Mouse (Mus musculus) hindbrain, embryonic 15.5 days (tissue): ENCODE measurements around the gene Syk. TPM values are rescaled to one million over a fixed set of nuclear protein-coding genes. Genes with fewer than 3 reads are reported as not detected.
A peak's percentile ranks its signal among the peaks of the same experiment; 100 is the strongest.

ENCODE experiments used
- ATAC-seq: fragments of 200-750 bp; cut with Nextera tagmentation; 2 replicates; pipeline ENCODE4 v1.8.0; 2017; ENCODE audit warnings: low read depth, moderate number of reproducible peaks, moderate TSS enrichment; ENCODE audit not compliant: low FRiP score
- H3K27ac ChIP-seq: fragments of 300-500 bp; sonication (generic); replicated peaks from 2 replicates; pipeline ENCODE4 v1.5.1; 2015; ENCODE audit warnings: mild to moderate bottlenecking, inconsistent platforms
- H3K27me3 ChIP-seq: fragments of 300-500 bp; sonication (generic); 2 replicates; pipeline ENCODE4 v1.6.1; 2015; ENCODE audit warnings: control low read depth, inconsistent platforms
- H3K36me3 ChIP-seq: fragments of 300-500 bp; sonication (generic); 2 replicates; pipeline ENCODE4 v1.6.1; 2015; ENCODE audit warnings: control low read depth, inconsistent platforms
- H3K4me1 ChIP-seq: fragments of 300-500 bp; sonication (generic); replicated peaks from 2 replicates; pipeline ENCODE4 v1.6.1; 2015; ENCODE audit warnings: control low read depth, inconsistent platforms
- H3K4me2 ChIP-seq: fragments of 300-500 bp; sonication (generic); 2 replicates; pipeline ENCODE4 v1.6.1; 2015; ENCODE audit warnings: moderate library complexity, mild to moderate bottlenecking, inconsistent platforms
- H3K4me3 ChIP-seq: fragments of 300-500 bp; sonication (generic); 2 replicates; pipeline ENCODE4 v1.5.1; 2015; ENCODE audit warnings: mild to moderate bottlenecking, inconsistent platforms
- H3K9ac ChIP-seq: fragments of 300-500 bp; sonication (generic); 2 replicates; pipeline ENCODE4 v1.6.1; 2015; ENCODE audit warnings: inconsistent platforms
- H3K9me3 ChIP-seq: fragments of 300-500 bp; sonication (generic); 2 replicates; pipeline ENCODE4 v1.6.1; 2016; ENCODE audit warnings: control low read depth, inconsistent platforms
- WGBS: fragments of 180-500 bp; shearing (Covaris S2); methylation state at CpG from one replicate; pipeline ENCODE4 v1.1.7; 2015; 5-methylcytosine and 5-hydroxymethylcytosine counted together
- polyA plus RNA-seq: library from polyadenylated mRNA; unstranded; fragments of >200 nt; fragmentation: Nextera tagmentation; extraction: Ambion mirVana; gene quantifications from 2 replicates; pipeline ENCODE4 v1.2.1, GENCODE M21; 2015

Gene Syk
- polyA plus RNA-seq, 1 experiment from 2014 or later, result 1.4 TPM

DNA sequence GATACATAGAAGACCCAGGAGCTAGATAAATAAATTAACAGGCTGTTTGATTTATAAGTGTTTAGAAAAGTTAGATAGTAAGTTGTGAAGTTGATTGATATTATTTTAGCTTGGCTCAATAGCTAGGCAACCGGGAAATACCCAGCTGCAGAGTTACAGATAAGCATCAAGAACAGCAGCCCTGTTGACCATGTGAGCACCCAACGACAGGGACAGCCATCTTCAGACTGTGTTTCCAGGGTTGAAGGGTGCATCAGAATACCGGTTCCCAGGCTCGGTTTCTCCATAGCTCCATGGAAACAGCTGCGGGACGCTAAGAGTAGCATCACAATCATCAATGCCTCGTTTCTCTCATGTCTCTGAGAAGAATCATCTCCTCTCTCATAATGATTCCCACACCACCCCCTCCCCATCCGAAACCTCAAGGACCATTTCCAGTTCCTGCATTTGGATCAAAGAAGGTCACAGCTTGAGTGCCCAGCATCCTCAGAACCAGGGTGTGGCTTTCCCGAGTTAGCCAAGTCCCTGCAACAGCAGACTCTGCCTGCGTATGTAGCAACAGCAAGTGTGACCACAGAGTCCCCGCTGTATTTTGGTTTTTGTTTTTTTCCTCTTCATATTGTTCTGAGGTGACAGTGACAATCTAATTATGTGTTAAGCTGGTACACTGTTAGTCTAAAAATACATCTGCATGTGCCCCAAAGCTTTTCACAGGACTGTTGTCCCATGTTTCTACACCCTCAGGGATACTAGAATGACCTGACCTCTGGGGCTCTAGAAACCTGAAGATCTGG is 11.2 kb upstream of the Syk start:
- WGBS, result 79% methylated on average over 11 of the region's 11 CpGs
- Histone ChIP-seq H3K4me2 (no peak overlapping the region), H3K9me3 (no peaks in the 10 kb centered on the region), H3K36me3 (no peaks in the 10 kb centered on the region), H3K27ac (no peak overlapping the region), H3K9ac (no peak overlapping the region), H3K4me3 (no peak overlapping the region), H3K27me3 (0 out of 2 replicates have a peak, but pooled peaks cover 2% of the 10 kb centered on the region), H3K4me1 (peaks cover 9% of the 10 kb centered on the region)
- ATAC-seq, result no peak

DNA sequence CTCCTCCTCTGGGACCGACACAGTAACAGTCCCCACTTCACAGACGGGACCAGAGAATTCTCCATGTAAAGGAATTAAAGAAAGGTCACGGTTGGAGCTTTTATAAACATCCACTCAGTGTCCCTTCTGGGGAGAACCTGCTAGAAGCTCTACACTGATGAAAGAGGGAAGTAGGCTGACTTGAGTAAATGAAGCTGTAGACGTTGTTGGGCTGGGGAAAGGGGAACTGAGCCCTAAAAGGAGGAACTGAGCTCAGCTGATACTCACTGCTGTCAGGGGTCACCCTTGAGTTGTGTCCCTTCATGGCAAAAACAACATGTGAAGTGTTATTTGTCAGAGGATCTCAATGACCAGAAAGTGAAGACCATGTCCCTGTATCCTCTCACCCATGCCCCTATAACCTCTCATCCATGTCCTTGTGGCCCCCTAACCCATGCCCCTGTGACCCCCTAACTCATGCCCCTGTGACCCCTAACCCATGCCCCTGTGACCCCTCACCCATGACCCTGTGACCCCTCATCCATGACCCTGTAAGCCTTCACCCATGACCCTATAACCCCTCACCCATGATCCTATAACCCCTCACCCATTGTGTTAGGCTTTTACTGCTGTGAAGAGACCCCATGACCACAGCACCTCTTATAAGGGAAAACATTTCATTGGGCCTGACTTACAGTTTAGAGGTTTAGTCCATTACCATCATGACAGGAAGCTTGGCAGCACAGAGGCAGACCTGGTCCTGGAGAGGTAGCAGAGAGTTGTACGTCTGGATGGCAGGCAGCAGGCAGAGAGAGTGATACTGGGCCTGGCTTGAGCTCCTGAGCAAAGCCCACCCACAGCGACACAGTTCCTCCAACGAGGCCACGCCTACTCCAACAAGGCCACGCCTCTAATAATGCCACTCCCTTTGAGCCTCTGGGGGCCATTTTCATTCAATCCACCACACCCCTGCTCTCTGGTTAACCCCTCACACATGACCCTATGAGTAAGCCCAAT is 10.2 kb upstream of the Syk start:
- Histone ChIP-seq H3K4me3 (no peak overlapping the region), H3K4me1 (peaks cover 9% of the 10 kb centered on the region), H3K9me3 (no peaks in the 10 kb centered on the region), H3K9ac (no peak overlapping the region), H3K4me2 (no peak overlapping the region), H3K36me3 (no peaks in the 10 kb centered on the region), H3K27me3 (0 out of 2 replicates have a peak, but pooled peaks cover 2% of the 10 kb centered on the region), H3K27ac (no peak overlapping the region)
- no peak for ATAC-seq
- WGBS, result 79% methylated on average over 9 of the region's 9 CpGs

DNA sequence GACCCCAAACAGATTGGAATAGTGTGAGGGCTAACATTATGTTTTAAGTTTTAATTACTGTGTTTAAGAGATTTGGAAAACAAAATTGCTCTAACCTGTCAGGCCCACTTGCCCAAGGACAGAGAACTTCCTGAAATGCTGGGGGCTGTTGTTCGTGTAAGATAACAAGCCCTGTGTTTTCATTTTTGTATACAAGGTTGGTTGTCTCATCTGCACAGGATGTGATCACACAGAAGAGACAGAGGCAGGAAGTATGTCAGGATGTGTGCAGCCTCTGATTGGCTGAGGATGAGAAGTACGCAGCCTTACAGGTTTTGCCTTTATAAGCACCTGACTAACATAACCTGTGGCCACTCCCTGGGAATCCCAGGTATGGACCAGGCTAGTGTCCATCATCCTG is 8.7 kb upstream of the Syk start:
- Histone ChIP-seq H3K4me2 (no peak overlapping the region), H3K9me3 (no peaks in the 10 kb centered on the region), H3K36me3 (no peaks in the 10 kb centered on the region), H3K27me3 (no peaks in the 10 kb centered on the region), H3K4me1 (peaks cover 4% of the 10 kb centered on the region), H3K27ac (no peak overlapping the region), H3K4me3 (no peak overlapping the region), H3K9ac (no peak overlapping the region)
- 92% methylated on average over 2 of the region's 2 CpGs for WGBS
- ATAC-seq, result no peak

DNA sequence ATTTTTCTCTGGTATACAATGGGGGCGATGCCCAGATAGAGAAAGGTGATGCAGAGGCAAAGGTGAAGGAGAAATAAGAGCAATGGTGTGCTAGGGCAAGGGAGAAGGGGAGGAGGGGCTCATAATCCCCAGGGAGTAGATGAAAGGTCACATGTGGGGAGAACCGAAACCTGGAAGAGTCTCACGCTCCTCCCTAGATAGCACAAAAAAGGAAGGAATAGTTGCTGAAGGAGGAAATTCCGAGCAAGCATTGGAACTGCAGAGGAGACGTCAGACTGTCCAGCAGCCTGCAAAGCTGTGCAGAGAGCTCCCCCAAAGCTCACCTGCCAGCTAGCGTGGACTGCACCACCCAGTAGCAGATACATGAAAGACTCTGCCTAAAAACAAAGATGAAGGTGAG is 7.5 kb upstream of the Syk start:
- Histone ChIP-seq H3K36me3 (no peaks in the 10 kb centered on the region), H3K4me1 (no peaks in the 10 kb centered on the region), H3K27ac (no peak overlapping the region), H3K9me3 (no peaks in the 10 kb centered on the region), H3K9ac (no peak overlapping the region), H3K27me3 (no peaks in the 10 kb centered on the region), H3K4me3 (no peak overlapping the region), H3K4me2 (no peak overlapping the region)
- no peak for ATAC-seq
- WGBS, result 85% methylated on average over 6 of the region's 6 CpGs

DNA sequence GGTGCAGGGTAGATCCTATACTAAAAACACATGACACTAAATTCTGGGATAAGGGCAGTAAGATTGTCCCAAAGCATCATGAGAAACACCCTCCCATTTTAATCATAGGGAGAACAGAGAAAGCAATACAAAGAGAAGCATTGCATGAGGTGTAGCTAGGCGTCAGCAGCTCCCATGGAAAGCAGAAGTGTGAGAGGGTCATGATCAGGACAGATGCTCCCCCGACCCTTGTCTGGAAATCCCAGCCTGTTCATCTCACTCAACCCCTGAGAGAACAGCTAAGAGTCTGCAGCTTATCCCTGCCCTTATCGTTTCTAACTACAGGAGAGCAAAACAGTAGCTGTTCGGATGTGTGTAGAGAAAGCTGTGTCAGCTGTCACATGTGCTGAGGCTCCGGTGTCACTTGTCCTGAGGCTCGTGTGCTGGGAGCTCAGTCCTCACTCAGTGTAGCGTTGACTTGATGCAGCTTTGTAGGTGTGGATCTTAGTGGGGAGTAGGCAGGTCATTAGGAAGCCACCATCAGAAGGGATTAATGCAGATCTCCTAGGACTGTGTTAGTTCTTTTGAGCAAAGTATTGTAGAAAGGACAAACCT is 6.9 kb upstream of the Syk start:
- Histone ChIP-seq H3K4me3 (no peak overlapping the region), H3K27me3 (0 out of 2 replicates have a peak, but pooled peaks cover under 1% of the 10 kb centered on the region), H3K27ac (no peak overlapping the region), H3K4me1 (no peaks in the 10 kb centered on the region), H3K4me2 (no peak overlapping the region), H3K9me3 (no peaks in the 10 kb centered on the region), H3K9ac (no peak overlapping the region), H3K36me3 (no peaks in the 10 kb centered on the region)
- WGBS, result 68% methylated on average over 7 of the region's 7 CpGs
- no peak for ATAC-seq

DNA sequence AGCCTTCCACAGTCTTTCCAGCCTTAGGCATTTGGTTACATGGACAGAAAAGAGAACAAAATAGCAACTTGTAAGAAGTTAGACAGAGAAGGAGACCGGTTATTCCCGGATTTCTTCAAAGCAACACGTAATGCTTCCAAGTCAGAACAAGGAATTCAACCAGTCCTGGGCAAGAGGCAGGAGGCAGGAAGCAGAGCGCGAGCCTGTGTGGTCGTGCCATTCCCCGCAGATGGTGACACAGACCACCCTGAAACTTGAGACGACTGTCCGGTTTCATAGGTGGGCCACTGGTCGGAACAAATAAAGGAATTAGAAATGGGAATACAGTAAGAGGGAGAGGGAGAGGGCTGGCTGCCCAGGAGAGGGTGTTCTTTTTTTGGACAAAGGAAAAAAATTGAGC is 6.1 kb upstream of the Syk start:
- H3K27ac ChIP-seq, result no peak overlapping the region
- H3K4me3 ChIP-seq, result no peak overlapping the region
- H3K27me3 ChIP-seq, result peaks cover 6% of the 10 kb centered on the region; the same call in 1 of the 2 replicates
- no peak overlapping the region for H3K4me2 ChIP-seq
- no peaks in the 10 kb centered on the region for H3K36me3 ChIP-seq
- no peak overlapping the region for H3K9ac ChIP-seq
- WGBS, result 56% methylated on average over 10 of the region's 10 CpGs
- no peaks in the 10 kb centered on the region for H3K4me1 ChIP-seq
- H3K9me3 ChIP-seq, result no peaks in the 10 kb centered on the region
- ATAC-seq, result no peak

DNA sequence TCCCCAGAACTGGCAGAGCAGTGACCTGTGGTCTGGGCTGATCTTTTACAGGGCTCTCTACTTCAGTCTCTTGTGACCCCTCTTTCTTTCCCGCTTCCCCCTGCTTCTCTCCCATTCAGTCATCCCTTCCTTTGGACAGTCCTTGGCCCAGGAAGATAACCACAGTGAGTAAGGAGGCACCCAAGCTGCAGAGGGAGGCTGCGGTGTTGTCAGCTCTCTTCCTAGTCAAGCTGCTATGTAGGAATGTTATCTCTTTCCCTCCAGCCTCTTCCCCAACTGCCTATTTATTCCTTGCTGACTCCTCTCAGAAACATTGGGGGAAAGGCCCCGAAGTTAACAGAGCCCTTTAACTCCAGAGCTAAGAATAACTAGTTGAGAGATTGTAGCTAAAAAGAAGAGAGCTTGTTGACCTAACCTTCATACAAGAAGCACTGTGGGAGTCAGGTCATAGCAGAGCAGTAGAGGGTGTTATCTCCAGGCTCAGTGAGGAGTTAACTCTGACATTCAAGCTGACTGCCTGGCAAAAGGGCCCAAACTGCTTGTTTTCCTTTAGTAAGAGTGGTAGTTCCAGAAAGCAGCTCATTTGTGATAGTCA is 5.5 kb upstream of the Syk start:
- H3K4me1 ChIP-seq, result no peaks in the 10 kb centered on the region
- no peaks in the 10 kb centered on the region for H3K36me3 ChIP-seq
- no peak overlapping the region for H3K27ac ChIP-seq
- no peak for ATAC-seq
- H3K4me3 ChIP-seq, result no peak overlapping the region
- H3K9me3 ChIP-seq, result no peaks in the 10 kb centered on the region
- WGBS, result 78% methylated on average over 3 of the region's 3 CpGs
- H3K4me2 ChIP-seq, result no peak overlapping the region
- H3K9ac ChIP-seq, result no peak overlapping the region
- peaks cover 10% of the 10 kb centered on the region for H3K27me3 ChIP-seq

DNA sequence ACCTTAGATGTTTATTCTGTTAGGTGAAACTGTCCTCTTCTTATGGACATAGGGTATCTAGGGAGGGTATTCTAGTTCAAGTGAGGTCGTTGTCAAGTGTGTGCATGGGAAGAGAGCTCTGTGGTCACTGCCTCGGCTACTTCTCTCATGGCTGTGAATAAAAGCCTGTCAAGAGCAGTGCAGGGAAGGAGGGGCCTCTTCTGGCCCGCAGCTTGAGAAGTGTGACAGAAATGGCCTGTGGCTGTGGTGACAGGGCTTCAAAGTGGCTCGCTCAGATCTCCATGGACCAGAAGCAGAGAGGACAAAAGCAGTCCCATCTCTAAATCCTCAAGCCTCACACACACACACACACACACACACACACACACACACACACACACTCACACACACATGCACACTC is 5.0 kb upstream of the Syk start:
- peaks cover 5% of the 10 kb centered on the region for H3K4me1 ChIP-seq
- H3K4me3 ChIP-seq, result no peak overlapping the region
- H3K36me3 ChIP-seq, result no peaks in the 10 kb centered on the region
- no peak overlapping the region for H3K27ac ChIP-seq
- no peaks in the 10 kb centered on the region for H3K9me3 ChIP-seq
- no peak for ATAC-seq
- H3K27me3 ChIP-seq, result peaks cover 15% of the 10 kb centered on the region
- no peak overlapping the region for H3K9ac ChIP-seq
- 38% methylated on average over 4 of the region's 4 CpGs for WGBS
- no peak overlapping the region for H3K4me2 ChIP-seq

DNA sequence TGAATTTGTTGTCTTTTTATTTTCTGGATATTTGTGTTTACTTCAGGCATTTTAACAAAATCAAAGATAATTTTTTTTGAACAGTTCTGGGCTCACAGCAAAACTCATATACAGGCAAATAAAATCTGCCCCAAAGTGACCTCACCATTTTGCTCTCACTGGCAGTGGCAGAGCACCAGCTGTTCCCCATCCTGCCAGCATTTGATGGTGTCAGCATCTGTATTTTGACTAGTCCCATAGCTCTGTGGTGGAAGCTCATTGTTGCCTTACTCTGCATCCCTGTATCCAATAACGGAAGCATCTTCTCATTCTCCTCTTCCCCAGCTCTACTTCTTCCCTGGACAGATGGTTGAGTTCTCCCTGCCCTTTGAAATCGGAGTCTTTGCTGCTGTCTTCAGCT is 4.2 kb upstream of the Syk start:
- no peak overlapping the region for H3K4me2 ChIP-seq
- no peaks in the 10 kb centered on the region for H3K9me3 ChIP-seq
- no peak overlapping the region for H3K4me3 ChIP-seq
- 78% methylated on average over 2 of the region's 2 CpGs for WGBS
- peaks cover 12% of the 10 kb centered on the region for H3K4me1 ChIP-seq
- no peak overlapping the region for H3K27ac ChIP-seq
- H3K36me3 ChIP-seq, result no peaks in the 10 kb centered on the region
- H3K27me3 ChIP-seq, result peaks cover 19% of the 10 kb centered on the region
- H3K9ac ChIP-seq, result no peak overlapping the region
- ATAC-seq, result no peak

DNA sequence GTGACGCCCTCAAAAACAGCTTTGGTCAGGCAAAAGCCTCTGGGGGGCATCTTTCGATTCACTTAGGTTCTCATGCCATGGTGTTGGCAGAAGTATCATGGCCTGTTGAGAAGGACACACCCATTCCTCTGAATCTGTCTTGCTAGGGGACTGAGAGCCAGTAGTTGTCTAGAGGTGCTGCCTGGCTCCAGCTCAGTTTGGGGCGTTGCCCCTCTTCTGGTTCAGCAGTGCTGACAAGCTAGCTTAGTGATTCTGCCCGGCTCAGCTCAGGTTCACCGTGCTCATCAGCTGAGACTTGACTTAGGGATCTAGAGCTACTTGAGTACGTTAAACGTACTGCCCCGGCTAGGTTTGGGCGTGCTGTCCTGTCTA is 481 bp upstream of the Syk start:
- peak overlapping the region; percentile 99 for H3K4me2 ChIP-seq
- no peaks in the 10 kb centered on the region for H3K36me3 ChIP-seq
- H3K9me3 ChIP-seq, result no peaks in the 10 kb centered on the region
- no peak overlapping the region for H3K27ac ChIP-seq
- no peak for ATAC-seq
- no peak overlapping the region for H3K9ac ChIP-seq
- peaks cover 27% of the 10 kb centered on the region for H3K27me3 ChIP-seq
- 22% methylated on average over 9 of the region's 9 CpGs for WGBS
- peaks cover 12% of the 10 kb centered on the region for H3K4me1 ChIP-seq
- H3K4me3 ChIP-seq, result peak overlapping the region; percentile 60

DNA sequence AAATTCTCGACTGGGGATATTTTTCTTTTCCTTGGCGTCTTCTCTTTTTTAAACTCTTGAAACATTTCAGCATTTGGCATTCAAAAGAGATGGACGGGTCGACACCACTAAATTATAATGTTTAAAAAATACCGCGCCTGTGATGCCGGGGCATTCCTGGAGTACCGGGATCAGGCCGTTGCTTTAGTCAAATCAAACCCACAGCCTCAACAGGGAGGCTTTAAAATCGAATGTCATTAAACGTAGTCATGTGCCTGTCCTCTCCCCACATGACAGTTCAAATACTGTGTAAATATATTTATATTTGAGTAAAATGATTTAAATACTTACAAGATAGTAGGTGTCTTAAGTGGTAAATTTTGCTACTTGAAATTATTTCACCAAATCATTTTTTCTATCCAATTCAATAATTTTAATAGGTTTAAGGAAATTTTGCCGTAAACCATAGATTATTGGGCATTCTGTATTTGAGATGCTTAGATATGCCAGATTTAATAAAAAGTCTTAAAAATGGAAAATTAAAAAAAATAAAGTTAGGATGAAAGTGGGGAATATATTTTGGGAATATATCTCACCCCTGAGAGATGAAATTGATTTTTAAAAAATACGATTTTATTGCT is 1.1 kb downstream of the Syk start:
- no peak overlapping the region for H3K9ac ChIP-seq
- H3K36me3 ChIP-seq, result no peaks in the 10 kb centered on the region
- H3K27me3 ChIP-seq, result peaks cover 27% of the 10 kb centered on the region
- WGBS, result 23% methylated on average over 13 of the region's 13 CpGs
- H3K4me3 ChIP-seq, result peak overlapping the region; percentile 60
- H3K27ac ChIP-seq, result no peak overlapping the region
- peaks cover 12% of the 10 kb centered on the region for H3K4me1 ChIP-seq
- no peak for ATAC-seq
- H3K4me2 ChIP-seq, result peak overlapping the region; percentile 99
- no peaks in the 10 kb centered on the region for H3K9me3 ChIP-seq
